Mouse (Mus musculus): ENCODE results near the gene Ino80d. TPM values are rescaled to one million over a fixed set of nuclear protein-coding genes. Genes with fewer than 3 reads are reported as not detected.

Gene Ino80d
- total and polyA plus RNA-seq, 3 experiments: 6.5 to 18.4 (median 16.6) TPM

GRCm38 (mm10) chr1:63120382-63120781 is 5.9 kb upstream of the Ino80d start:
- H3K79me2 ChIP-seq (replicated peaks; ENCODE audit: control insufficient read depth, insufficient read depth, low read length): peaks cover 7% of the 10 kb centered on the region
- 97% methylated on average over 2 of the region's 2 CpGs for WGBS
- peaks cover 3% of the 10 kb centered on the region for H3K4me1 ChIP-seq (ENCODE audit: control insufficient read depth, insufficient read depth, low read length)
- intact Hi-C loops (cut with DNase I): no loop called here
- no peak overlapping the region for H3K27ac ChIP-seq
- H3K9ac ChIP-seq (ENCODE audit: low read depth, low read length): no peak overlapping the region
- no peak overlapping the region for H3K4me3 ChIP-seq
- no peaks in the 10 kb centered on the region for H3K27me3 ChIP-seq (ENCODE audit: control insufficient read depth, insufficient read depth, low read length)
- peaks cover 13% of the 10 kb centered on the region for H3K36me3 ChIP-seq (ENCODE audit: control insufficient read depth, insufficient read depth, low read length)
- no peak for TF ChIP-seq CTCF (IDR thresholded peaks at IDR 0.05)
- no peak for TF ChIP-seq EP300 (IDR thresholded peaks at IDR 0.05; ENCODE audit: insufficient read depth, low read depth, low read length)
- no peak for TF ChIP-seq POLR2A (IDR thresholded peaks at IDR 0.05; ENCODE audit: insufficient read depth, low read depth, low read length)
- DNase-seq: no peak

GRCm38 (mm10) chr1:63119675-63120074 is 5.2 kb upstream of the Ino80d start:
- Histone ChIP-seq H3K79me2 (replicated peaks; ENCODE audit: control insufficient read depth, insufficient read depth, low read length) (peaks cover 7% of the 10 kb centered on the region), H3K36me3 (ENCODE audit: control insufficient read depth, insufficient read depth, low read length) (peaks cover 13% of the 10 kb centered on the region), H3K27me3 (ENCODE audit: control insufficient read depth, insufficient read depth, low read length) (no peaks in the 10 kb centered on the region), H3K27ac (no peak overlapping the region), H3K9ac (ENCODE audit: low read depth, low read length) (no peak overlapping the region), H3K4me3 (no peak overlapping the region), H3K4me1 (ENCODE audit: control insufficient read depth, insufficient read depth, low read length) (peaks cover 3% of the 10 kb centered on the region)
- DNase-seq: no peak
- WGBS: 84% methylated on average over 4 of the region's 4 CpGs
- intact Hi-C loops (cut with DNase I): no loop called here
- TF ChIP-seq POLR2A (IDR thresholded peaks at IDR 0.05; ENCODE audit: insufficient read depth, low read depth, low read length) (no peak), CTCF (IDR thresholded peaks at IDR 0.05) (no peak), EP300 (IDR thresholded peaks at IDR 0.05; ENCODE audit: insufficient read depth, low read depth, low read length) (no peak)

- 5% methylated on average over 3 of the region's 3 CpGs for WGBS
- peak overlapping the region; percentile 99 for H3K27ac ChIP-seq
- H3K9ac ChIP-seq (ENCODE audit: low read depth, low read length): no peak overlapping the region
- TF ChIP-seq CTCF (IDR thresholded peaks at IDR 0.05) (no peak), EP300 (IDR thresholded peaks at IDR 0.05; ENCODE audit: insufficient read depth, low read depth, low read length) (no peak), POLR2A (IDR thresholded peaks at IDR 0.05; ENCODE audit: insufficient read depth, low read depth, low read length) (no peak)
- H3K27me3 ChIP-seq (ENCODE audit: control insufficient read depth, insufficient read depth, low read length): no peaks in the 10 kb centered on the region
- H3K4me1 ChIP-seq (ENCODE audit: control insufficient read depth, insufficient read depth, low read length): peaks cover 6% of the 10 kb centered on the region
- no peak for DNase-seq
- peak overlapping the region; percentile 53 for H3K4me3 ChIP-seq
- intact Hi-C loops (cut with DNase I): no loop called here
- H3K36me3 ChIP-seq (ENCODE audit: control insufficient read depth, insufficient read depth, low read length): peaks cover 9% of the 10 kb centered on the region; the same call in 1 of the 2 replicates
- H3K79me2 ChIP-seq (replicated peaks; ENCODE audit: control insufficient read depth, insufficient read depth, low read length): peaks cover 8% of the 10 kb centered on the region
Measured at GRCm38 (mm10) chr1:63115540-63115939, 1.1 kb upstream of the Ino80d start.

GRCm38 (mm10) chr1:63115096-63115495 is 629 bp upstream of the Ino80d start:
- peak overlapping the region; percentile 99 for H3K27ac ChIP-seq
- no peaks in the 10 kb centered on the region for H3K27me3 ChIP-seq (ENCODE audit: control insufficient read depth, insufficient read depth, low read length)
- TF ChIP-seq CTCF (IDR thresholded peaks at IDR 0.05): no peak
- no peak for TF ChIP-seq POLR2A (IDR thresholded peaks at IDR 0.05; ENCODE audit: insufficient read depth, low read depth, low read length)
- TF ChIP-seq EP300 (IDR thresholded peaks at IDR 0.05; ENCODE audit: insufficient read depth, low read depth, low read length): no peak
- peak overlapping the region; percentile 53 for H3K4me3 ChIP-seq
- DNase-seq: no peak
- no peak overlapping the region for H3K9ac ChIP-seq (ENCODE audit: low read depth, low read length)
- 7% methylated on average over 4 of the region's 4 CpGs for WGBS
- peaks cover 6% of the 10 kb centered on the region for H3K4me1 ChIP-seq (ENCODE audit: control insufficient read depth, insufficient read depth, low read length)
- intact Hi-C loops (cut with DNase I): no loop called here
- peaks cover 8% of the 10 kb centered on the region; the same call in 1 of the 2 replicates for H3K36me3 ChIP-seq (ENCODE audit: control insufficient read depth, insufficient read depth, low read length)
- H3K79me2 ChIP-seq (replicated peaks; ENCODE audit: control insufficient read depth, insufficient read depth, low read length): peaks cover 8% of the 10 kb centered on the region

- Histone ChIP-seq H3K4me3 (peak overlapping the region; percentile 98), H3K9ac (ENCODE audit: low read depth, low read length) (peak overlapping the region; percentile 100), H3K36me3 (ENCODE audit: control insufficient read depth, insufficient read depth, low read length) (peaks cover 5% of the 10 kb centered on the region), H3K27me3 (ENCODE audit: control insufficient read depth, insufficient read depth, low read length) (no peaks in the 10 kb centered on the region), H3K4me1 (ENCODE audit: control insufficient read depth, insufficient read depth, low read length) (peaks cover 8% of the 10 kb centered on the region), H3K27ac (peak overlapping the region; percentile 99), H3K79me2 (replicated peaks; ENCODE audit: control insufficient read depth, insufficient read depth, low read length) (peaks cover 8% of the 10 kb centered on the region)
- TF ChIP-seq POLR2A (IDR thresholded peaks at IDR 0.05; ENCODE audit: insufficient read depth, low read depth, low read length) (no peak), EP300 (IDR thresholded peaks at IDR 0.05; ENCODE audit: insufficient read depth, low read depth, low read length) (no peak), CTCF (IDR thresholded peaks at IDR 0.05) (no peak)
- intact Hi-C loops (cut with DNase I): loop anchor here (1.0 kb wide), 1 partner anchor 63 kb away; the partner anchor contains the start of genes Eef1b2 and Ndufs1
- whole genome bisulfite sequencing: under 1% methylated on average over 71 of the region's 92 CpGs
- peak; percentile 84 for DNase-seq
Measured at GRCm38 (mm10) chr1:63113274-63114135, 962 bp downstream of the Ino80d start.

GRCm38 (mm10) chr1:63112865-63113261 is 1.6 kb downstream of the Ino80d start:
- Histone ChIP-seq H3K79me2 (replicated peaks; ENCODE audit: control insufficient read depth, insufficient read depth, low read length) (peaks cover 8% of the 10 kb centered on the region), H3K9ac (ENCODE audit: low read depth, low read length) (peak overlapping the region; percentile 100), H3K27ac (peak overlapping the region; percentile 99), H3K27me3 (ENCODE audit: control insufficient read depth, insufficient read depth, low read length) (no peaks in the 10 kb centered on the region), H3K4me1 (ENCODE audit: control insufficient read depth, insufficient read depth, low read length) (peaks cover 11% of the 10 kb centered on the region), H3K4me3 (peak overlapping the region; percentile 98), H3K36me3 (ENCODE audit: control insufficient read depth, insufficient read depth, low read length) (peaks cover 5% of the 10 kb centered on the region)
- intact Hi-C loops (cut with DNase I): no loop called here
- WGBS: 2% methylated on average over 11 of the region's 11 CpGs
- peak; percentile 38 to 60 for DNase-seq
- no peak for TF ChIP-seq POLR2A (IDR thresholded peaks at IDR 0.05; ENCODE audit: insufficient read depth, low read depth, low read length)
- TF ChIP-seq CTCF (IDR thresholded peaks at IDR 0.05): no peak
- no peak for TF ChIP-seq EP300 (IDR thresholded peaks at IDR 0.05; ENCODE audit: insufficient read depth, low read depth, low read length)

All from heart, adult 2 months (tissue).